In genomic region chr1:165655022-165655421, GRCm38 (mm10) we compare ENCODE assay signal across 8 mouse cellular contexts. TPM values are rescaled to one million over a fixed set of nuclear protein-coding genes. Genes with fewer than 3 reads are reported as not detected.
A peak's percentile ranks its signal among the peaks of the same experiment; 100 is the strongest.
DNase-seq lines count a peak whose midpoint lies in the region; ATAC-seq and TF ChIP-seq lines count a peak whose summit lies in the region.

No protein-coding gene starts in this region.

- H3K9ac ChIP-seq in heart, embryonic 12.5 days = 0 out of 2 replicates have a peak overlapping the region, but pooled peaks have one; percentile 26

- ATAC-seq in heart, embryonic 12.5 days (ENCODE audit: insufficient number of reproducible peaks, low FRiP score) = no peak; the same call in 1 of the 2 replicates
- ATAC-seq in G1E (ENCODE audit: extremely low read depth, insufficient number of reproducible peaks, low FRiP score, poor library complexity, severe bottlenecking) = peak; percentile 25

- no peak for DNase-seq in heart, adult 11 months
- no peak for DNase-seq in G1E (ENCODE audit: low spot score)
- DNase-seq in kidney, postnatal 10 days = peak; percentile 71
- DNase-seq in spleen, postnatal 4 days (ENCODE audit: low spot score in 2 of 2) = peak; percentile 57 to 79
- no peak for DNase-seq in right cerebral cortex, adult 18-20 months
- no peak for DNase-seq in layer of hippocampus, postnatal 10 days (ENCODE audit: low spot score in 2 of 2)
- DNase-seq in cerebellum, adult 11-12 months = no peak

- peak; percentile 21; the same call in 1 of the 2 replicates for TF ChIP-seq CTCF in G1E (IDR thresholded peaks at IDR 0.05; ENCODE audit: low read depth, low read length)

- no peaks in the 10 kb centered on the region for H3K27me3 ChIP-seq in heart, embryonic 12.5 days (replicated peaks)
- H3K27me3 ChIP-seq in G1E (ENCODE audit: insufficient read depth, low read length) = peaks cover under 1% of the 10 kb centered on the region; the same call in 1 of the 2 replicates

- WGBS in heart, embryonic 12.5 days = 57% methylated on average over 6 of the region's 6 CpGs

- H3K4me3 ChIP-seq in heart, embryonic 12.5 days = no peak overlapping the region
- no peak overlapping the region for H3K4me3 ChIP-seq in G1E (ENCODE audit: low read depth, low read length)

- H3K4me1 ChIP-seq in heart, embryonic 12.5 days (replicated peaks) = peaks cover 36% of the 10 kb centered on the region
- peaks cover 23% of the 10 kb centered on the region for H3K4me1 ChIP-seq in G1E (ENCODE audit: insufficient read depth, low read depth, low read length)

- peaks cover 91% of the 10 kb centered on the region for H3K36me3 ChIP-seq in heart, embryonic 12.5 days
- peaks cover 84% of the 10 kb centered on the region for H3K36me3 ChIP-seq in G1E (replicated peaks)

- no peaks in the 10 kb centered on the region for H3K9me3 ChIP-seq in heart, embryonic 12.5 days (replicated peaks)
- H3K9me3 ChIP-seq in G1E (replicated peaks) = no peaks in the 10 kb centered on the region

- H3K4me2 ChIP-seq in heart, embryonic 12.5 days = no peak overlapping the region

- peak overlapping the region; percentile 42 for H3K27ac ChIP-seq in heart, embryonic 12.5 days (ENCODE audit: poor library complexity, severe bottlenecking)

RNA-seq across cellular contexts. Expression of gene Mpzl1, which starts 20.7 kb away (rescaled TPM):
- polyA plus RNA-seq in heart, embryonic 12.5 days (2016; fragmentation: Nextera tagmentation; extraction: Ambion mirVana) = 126 and 135 TPM in 2 replicates
- total RNA-seq in G1E (2014; fragmentation: Nextera tagmentation) = 34.7 and 37.2 TPM in 2 replicates
- total RNA-seq in G1E (2017) = 1.6 and 1.9 TPM in 2 replicates
- 3.4 and 4.0 TPM in 2 replicates for polyA plus RNA-seq in G1E (2012)
- total RNA-seq in layer of hippocampus, postnatal 10 days (2021) = 10 to 100 TPM; 78.4 to 83.3 TPM

RNA-seq across cellular contexts. Expression of gene Rcsd1, which starts 54.5 kb away (rescaled TPM):
- 113 and 122 TPM in 2 replicates for polyA plus RNA-seq in heart, embryonic 12.5 days (2016; fragmentation: Nextera tagmentation; extraction: Ambion mirVana)
- total RNA-seq in G1E (2014; fragmentation: Nextera tagmentation) (14.2 and 16.1 TPM in 2 replicates), G1E (2017) (15.8 and 15.9 TPM in 2 replicates)
- 24.9 and 27.3 TPM in 2 replicates for polyA plus RNA-seq in G1E (2012)
- total RNA-seq in layer of hippocampus, postnatal 10 days (2021) = 1 to 10 TPM; 6.8 to 6.9 TPM

Comparison
In these comparisons a context has a peak if more than half of its experiments do, and no peak if none do; other contexts are left out.
1. DNase-seq: peak in kidney, postnatal 10 days (single experiment) and spleen, postnatal 4 days (2 of 2); none in heart, adult 11 months (single experiment), G1E (single experiment), right cerebral cortex, adult 18-20 months (single experiment), layer of hippocampus, postnatal 10 days (0 of 2) and cerebellum, adult 11-12 months (single experiment).